Mouse (Mus musculus) kidney, adult 2 months (tissue): ENCODE measurements around the gene Etl4.

ENCODE experiments used
- CTCF ChIP-seq: fragments of 200-500 bp; conservative IDR thresholded peaks from 2 replicates; pipeline ENCODE4 v1.5.1; 2011; ENCODE audit warnings: low read depth, mild to moderate bottlenecking, control low read depth, low read length, moderate library complexity, mixed read lengths; ENCODE audit not compliant: insufficient read depth, insufficient read length
- POLR2A ChIP-seq: fragments of 200-500 bp; IDR thresholded peaks from one replicate; pipeline ENCODE4 v1.6.1; 2011; ENCODE audit warnings: low read depth, low read length, control low read depth

GRCm38 (mm10) chr2:20493806-20494205, 584.2 kb downstream of the Etl4 start:
- TF ChIP-seq CTCF (no peak), POLR2A (no peak)
